Mouse (Mus musculus) left cerebral cortex, adult 8-10 months (tissue): ENCODE measurements around the gene Sphk2. TPM values are rescaled to one million over a fixed set of nuclear protein-coding genes. Genes with fewer than 3 reads are reported as not detected.

Experiments used
- DNase-seq, 2 experiments: peaks; one replicate each; pipeline ENCODE4 v3.0.0; 2022; ENCODE audit warnings: low spot score in 2 of 2
- total RNA-seq, 4 experiments: library from RNA; stranded (reverse); gene quantifications; 2 replicates each; pipeline ENCODE4 v1.2.4; 2022

Gene Sphk2
- total RNA-seq = 10 to 100 TPM; 24.9 to 27.4 (median 25.3) TPM

GRCm38 (mm10) chr7:45717918-45718297, at the start of gene Sphk2:
TSS of gene Sphk2 (minus strand) at chr7:45718002.
- DNase-seq = peak; percentile 98 to 99

DNA sequence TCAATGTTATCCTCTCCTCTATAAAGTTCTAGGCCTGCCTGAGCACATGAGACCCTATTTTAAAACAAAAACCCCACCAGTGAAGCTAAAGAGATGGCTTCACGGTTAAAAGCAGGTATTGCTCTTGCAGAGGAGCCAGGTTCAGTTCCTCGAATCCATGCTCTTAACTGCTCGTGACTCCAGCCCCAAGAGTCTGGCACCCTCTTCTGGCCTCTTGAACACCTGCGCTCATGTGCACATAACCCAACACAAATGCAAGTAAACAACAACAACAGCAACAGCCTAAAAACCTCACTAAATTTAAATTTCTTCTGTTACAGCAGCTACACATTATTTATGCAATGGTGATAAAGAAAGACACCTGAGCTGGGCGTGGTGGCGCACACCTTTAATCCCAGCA, 49.7 kb upstream of the Sphk2 start:
- no peak for DNase-seq

- no peak for DNase-seq
These were observed 49.0 kb upstream of the Sphk2 start for GRCm38 (mm10) chr7:45766764-45767163.

DNA sequence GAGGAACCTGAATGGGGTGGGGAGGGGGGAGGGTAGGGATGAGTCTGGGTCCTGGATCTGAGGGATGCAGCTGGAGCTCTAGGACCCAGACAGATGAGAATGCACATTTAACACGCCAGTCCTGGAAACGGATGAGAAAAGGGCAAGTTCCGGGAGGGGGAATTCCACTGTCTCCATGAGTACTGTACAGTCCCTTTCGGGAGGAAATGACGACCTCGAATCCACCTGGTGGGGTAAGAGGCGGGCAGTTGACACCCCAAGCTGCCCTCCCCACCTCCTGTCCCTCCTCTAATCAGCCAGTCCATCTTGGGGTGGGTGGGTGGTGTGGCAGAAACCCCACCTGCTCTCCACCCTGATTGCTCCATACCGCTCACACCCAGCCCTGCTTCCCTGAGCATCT, 48.2 kb upstream of the Sphk2 start:
- no peak for DNase-seq

DNA sequence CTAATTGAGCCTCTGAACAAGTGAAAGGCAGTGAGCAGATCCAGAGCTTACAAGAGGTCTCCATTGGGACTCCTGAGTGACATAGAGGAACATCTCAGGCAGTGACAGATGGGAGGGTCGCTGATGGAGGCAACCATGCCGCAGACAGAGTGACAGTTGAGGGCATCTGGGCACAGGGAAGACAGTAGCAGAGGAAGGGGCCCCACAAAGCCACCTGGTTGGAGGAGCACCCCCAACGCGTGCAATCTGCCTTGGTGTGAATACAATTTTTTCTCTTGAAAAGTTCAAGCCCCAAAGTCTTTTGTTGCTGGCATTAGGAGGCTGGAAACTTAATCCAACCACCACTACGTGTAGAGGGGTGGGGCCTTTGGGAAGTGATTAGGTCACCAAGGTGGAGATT, 42.3 kb upstream of the Sphk2 start:
- no peak for DNase-seq

GRCm38 (mm10) chr7:45759400-45759799, 41.6 kb upstream of the Sphk2 start:
- no peak for DNase-seq

DNA sequence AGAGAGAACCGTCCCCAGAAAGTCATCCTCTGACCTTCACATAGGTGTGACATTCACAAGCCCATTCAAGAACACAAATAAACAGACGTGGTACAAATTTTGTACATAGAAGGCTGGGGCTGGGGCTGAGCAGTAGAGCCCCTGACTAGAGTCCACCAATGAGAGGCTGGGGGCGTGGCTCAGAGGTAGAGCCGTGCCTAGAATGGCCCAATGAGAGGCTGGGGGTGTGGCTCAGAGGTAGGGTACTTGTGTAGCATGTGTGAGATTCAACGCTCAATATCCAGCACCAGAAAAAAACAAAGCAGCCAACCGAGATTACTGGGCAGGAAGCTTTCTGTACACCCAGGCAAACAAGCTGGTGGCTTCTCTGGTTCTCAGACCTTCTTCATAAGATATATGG, 37.9 kb upstream of the Sphk2 start:
- no peak for DNase-seq

DNA sequence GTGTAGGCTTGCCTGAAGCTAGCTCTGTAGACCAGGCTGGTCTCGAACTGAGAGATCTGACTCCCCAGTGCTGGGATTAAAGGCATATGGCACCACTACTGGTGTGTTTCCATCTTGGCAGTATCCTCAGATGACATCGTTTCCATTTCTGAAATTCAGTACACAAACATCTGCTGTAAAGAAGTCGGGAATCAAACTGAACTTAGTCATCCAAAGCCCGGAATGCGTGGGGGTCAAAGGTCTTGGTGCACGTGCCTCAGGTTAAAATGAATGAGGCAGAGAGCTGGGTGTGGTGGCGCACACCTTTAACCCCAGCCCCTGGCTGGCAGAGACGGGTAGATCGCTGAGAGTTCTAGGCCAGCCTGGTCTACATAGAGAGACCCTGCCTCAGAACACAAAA, 32.4 kb upstream of the Sphk2 start:
- DNase-seq = no peak

- no peak for DNase-seq
These were observed 31.6 kb upstream of the Sphk2 start for GRCm38 (mm10) chr7:45749401-45749800.

DNA sequence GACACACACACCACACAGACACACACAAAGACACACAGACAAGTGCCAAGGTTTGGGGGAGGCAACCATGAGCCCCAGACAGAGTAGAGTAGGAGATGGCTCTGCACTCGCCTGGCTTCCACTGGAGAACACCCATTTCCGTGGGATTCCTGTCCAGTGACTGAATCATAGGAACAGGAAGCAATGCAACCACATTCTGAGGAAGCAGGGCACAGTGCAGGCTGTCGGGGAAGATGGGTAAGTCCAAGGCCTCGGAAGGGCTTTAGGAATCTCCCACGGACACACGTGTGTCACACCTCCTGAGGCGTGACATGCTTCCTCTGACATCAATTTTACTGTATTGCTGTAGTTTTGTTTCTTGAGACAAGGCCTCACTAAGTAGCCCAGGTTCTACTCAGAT, 30.3 kb upstream of the Sphk2 start:
- DNase-seq = no peak

DNA sequence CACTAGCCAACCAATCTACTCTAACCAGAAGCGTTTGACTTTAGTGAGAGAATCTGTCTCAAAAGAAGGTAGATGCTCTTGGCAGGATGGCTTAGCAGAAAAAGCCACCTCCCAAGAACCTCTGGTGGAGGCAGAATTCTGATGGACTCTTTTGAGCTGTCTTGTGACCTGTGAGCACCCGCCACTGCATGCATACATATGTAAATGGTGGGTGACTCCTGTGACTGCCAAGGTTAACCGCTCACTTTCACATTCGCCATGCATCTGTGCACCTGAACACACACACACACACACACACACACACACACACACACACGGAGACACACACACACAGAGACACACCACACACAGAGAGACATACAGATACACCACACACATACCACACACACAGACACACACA, 29.6 kb upstream of the Sphk2 start:
- DNase-seq = no peak

GRCm38 (mm10) chr7:45746518-45746917, 28.7 kb upstream of the Sphk2 start:
- DNase-seq = no peak

DNA sequence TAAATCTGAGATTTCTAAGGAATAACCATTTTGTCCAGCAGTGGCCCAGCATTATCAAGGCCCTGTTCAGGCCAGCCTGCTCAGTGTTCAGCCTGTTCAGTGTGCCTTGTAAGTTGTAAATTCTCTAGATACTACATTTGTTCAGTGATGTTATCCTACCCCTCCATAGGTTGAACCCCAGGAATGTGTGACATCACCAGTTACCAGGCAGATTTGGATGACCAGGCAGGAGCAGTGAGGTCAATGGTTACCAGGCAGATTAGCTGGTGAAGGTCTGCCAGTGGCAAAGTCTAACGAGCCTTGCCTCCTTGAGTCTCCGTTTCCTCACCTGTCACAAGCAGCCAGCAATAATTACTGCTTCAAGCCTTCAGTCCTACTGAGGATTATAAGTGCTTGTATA, 26.6 kb upstream of the Sphk2 start:
- DNase-seq = peak; percentile 35 to 69

GRCm38 (mm10) chr7:45742338-45742737, 24.5 kb upstream of the Sphk2 start:
- DNase-seq = peak; percentile 65 to 87

GRCm38 (mm10) chr7:45741777-45742176, 24.0 kb upstream of the Sphk2 start:
- DNase-seq = peak in 1 of 2 experiments; percentile 30

DNA sequence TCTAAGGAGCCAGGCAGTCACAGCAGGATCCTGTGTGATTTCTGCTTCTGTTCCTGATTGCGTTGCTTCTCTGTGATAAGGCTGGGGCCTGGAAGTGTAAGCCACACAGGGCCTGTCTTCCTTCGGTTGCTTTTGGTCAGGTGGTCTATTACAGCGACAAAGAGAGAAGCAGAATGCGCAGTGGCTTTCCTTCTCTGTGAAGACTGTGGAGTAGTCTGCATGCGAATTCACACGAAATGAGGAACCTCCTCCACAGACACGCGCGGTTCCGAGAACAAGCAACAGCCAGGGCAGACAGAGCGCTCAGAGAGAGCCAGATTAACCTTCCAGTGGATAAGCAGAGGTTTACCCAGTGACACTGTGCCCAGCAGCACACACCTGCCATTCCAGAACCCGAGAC, 23.5 kb upstream of the Sphk2 start:
- no peak for DNase-seq

- DNase-seq = no peak
These were observed 22.0 kb upstream of the Sphk2 start for GRCm38 (mm10) chr7:45739820-45740219.

DNA sequence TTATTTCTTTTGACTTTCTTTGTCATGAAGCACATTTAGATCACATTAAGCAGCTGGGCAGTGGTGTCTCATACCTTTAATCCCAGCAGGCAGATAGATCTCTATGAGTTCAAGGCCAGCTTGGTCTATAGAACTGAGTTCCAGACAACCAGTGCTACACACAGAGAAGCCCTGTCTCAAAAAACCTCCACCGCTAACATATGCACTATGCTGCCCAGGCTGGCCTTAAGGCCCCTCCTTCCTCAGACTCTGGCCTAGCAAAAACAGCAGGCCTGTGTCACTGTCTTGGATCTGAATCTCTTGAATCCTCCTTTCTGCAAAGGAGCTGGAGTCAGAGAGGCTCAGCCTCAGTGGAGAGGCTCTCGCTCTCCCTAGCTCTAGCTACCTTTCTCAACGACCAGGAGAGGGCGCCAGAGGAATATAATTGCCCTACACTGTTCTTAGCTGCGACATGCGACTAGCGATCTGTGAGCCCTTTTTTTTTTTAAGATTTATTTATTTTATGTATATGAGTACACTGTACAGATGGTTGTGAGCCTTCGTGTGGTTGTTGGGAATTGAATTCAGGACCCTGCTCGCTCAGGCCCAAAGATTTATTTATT, 21.5 kb upstream of the Sphk2 start:
- DNase-seq = peak in 1 of 2 experiments; percentile 64

DNA sequence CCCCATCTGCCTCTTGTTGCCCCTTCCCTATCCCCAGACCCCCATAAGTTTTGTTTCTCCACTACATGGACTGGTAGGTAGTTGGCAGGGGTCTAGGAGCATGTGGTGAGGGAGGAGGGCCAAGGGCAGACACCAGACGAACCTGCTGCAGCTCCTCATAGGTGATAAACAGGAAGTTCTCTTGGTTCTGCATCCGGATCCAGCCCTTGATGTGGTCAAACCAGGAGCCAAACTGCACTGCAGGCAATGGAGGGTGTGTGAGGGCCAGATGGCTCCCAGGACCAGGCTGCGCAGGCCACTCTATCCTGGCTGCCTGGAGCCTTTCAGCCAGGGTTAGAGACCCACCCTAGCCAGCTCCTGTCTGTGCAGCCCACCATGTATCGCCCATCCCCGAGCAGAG, 15.7 kb upstream of the Sphk2 start:
- DNase-seq = no peak

- DNase-seq = no peak
These were observed 13.1 kb upstream of the Sphk2 start for GRCm38 (mm10) chr7:45730727-45731431.

GRCm38 (mm10) chr7:45727625-45728024, 9.8 kb upstream of the Sphk2 start:
- no peak for DNase-seq

DNA sequence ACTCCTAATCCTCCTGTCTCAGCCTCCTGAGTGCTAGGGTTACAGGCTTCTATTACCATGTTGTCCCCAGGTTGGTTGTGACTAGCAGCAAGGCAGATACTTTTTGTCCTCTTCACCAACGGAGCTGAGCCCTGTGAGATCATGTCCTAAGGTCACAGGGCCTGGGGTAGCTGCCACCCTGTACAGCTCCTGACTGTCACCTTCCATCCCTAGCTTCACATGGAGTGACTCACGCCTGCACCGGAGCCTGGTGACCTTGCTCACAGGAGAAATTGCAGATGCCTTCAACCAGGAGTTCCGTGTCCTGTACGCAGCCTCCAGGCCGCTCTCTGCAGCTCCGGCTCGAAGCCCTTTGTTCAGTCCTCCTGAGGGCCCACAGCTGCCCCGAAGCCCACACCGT, 8.6 kb upstream of the Sphk2 start:
- DNase-seq = no peak

GRCm38 (mm10) chr7:45725713-45726112, 7.9 kb upstream of the Sphk2 start, which contains the start of gene Spaca4:
TSS of gene Spaca4 (minus strand) at chr7:45725813.
- DNase-seq = no peak
